In the genomic region with DNA sequence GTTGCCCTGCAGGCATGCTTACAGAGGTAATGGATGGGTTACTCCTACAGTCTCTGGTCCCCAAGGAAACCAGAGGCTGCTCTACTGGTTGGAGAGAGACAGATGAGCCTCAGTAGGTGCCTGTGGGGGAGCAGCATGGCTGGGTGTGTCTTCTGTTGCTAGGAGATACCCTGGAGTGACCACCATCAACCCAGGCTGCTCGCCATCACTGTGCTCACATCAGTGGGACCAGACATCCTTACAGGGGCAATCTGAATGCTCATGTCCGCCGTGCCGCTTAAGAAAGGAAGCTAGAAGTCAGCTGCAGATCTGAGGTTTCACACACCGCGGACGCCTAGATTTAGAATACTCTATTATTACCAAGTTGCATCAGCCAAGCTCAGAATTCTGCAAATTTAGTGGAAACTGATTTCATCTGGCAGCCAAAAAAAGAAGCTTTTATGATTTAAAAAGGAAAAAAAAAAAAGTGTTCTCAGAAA, we compare ENCODE assay signal across 10 mouse cellular contexts. TPM values are rescaled to one million over a fixed set of nuclear protein-coding genes. Genes with fewer than 3 reads are reported as not detected.
DNase-seq lines count a peak whose midpoint lies in the region; ATAC-seq and TF ChIP-seq lines count a peak whose summit lies in the region.
"Had no signal": no experiment of that assay in that cellular context is flagged by ENCODE, and none has a peak within 500 bp of the region (broad histone marks: within the 10 kb centered on the region; RNA-seq: fewer than 3 reads in every experiment).

No protein-coding gene starts in this region.

- intact Hi-C loops in heart, adult 2 months (cut with DNase I), result no loop called here

- H3K4me1 ChIP-seq in hindbrain, embryonic 15.5 days (replicated peaks), result peaks cover 12% of the 10 kb centered on the region
- H3K4me1 ChIP-seq in neural tube, embryonic 12.5 days, result peaks cover 19% of the 10 kb centered on the region
- H3K4me1 ChIP-seq in intestine, postnatal 0 days (replicated peaks; ENCODE audit: control insufficient read depth, insufficient read depth, low read length), result no peaks in the 10 kb centered on the region
- H3K4me1 ChIP-seq in heart, adult 2 months (ENCODE audit: control insufficient read depth, insufficient read depth, low read length), result no peaks in the 10 kb centered on the region

- peak; percentile 84 for ATAC-seq in hindbrain, embryonic 15.5 days (ENCODE audit: low FRiP score, low read depth)
- peak; percentile 85 for ATAC-seq in neural tube, embryonic 12.5 days (ENCODE audit: low FRiP score, low read depth)
- ATAC-seq in intestine, postnatal 0 days, result no peak
- ATAC-seq in megakaryocyte-erythroid progenitor cell, adult 5-6 weeks (replicated peaks; ENCODE audit: low FRiP score, low TSS enrichment, poor library complexity, severe bottlenecking), result no peak
- ATAC-seq: forebrain, embryonic 13.5 days had no signal

- no peak for TF ChIP-seq CTCF in intestine, postnatal 0 days (IDR thresholded peaks at IDR 0.05; ENCODE audit: low read depth)
- TF ChIP-seq CTCF in heart, adult 2 months (IDR thresholded peaks at IDR 0.05), result no peak

- WGBS in hindbrain, embryonic 15.5 days, result 47% methylated on average over 7 of the region's 7 CpGs
- 59% methylated on average over 7 of the region's 7 CpGs for WGBS in neural tube, embryonic 12.5 days
- 80% methylated on average over 7 of the region's 7 CpGs for WGBS in intestine, postnatal 0 days
- WGBS in heart, adult 2 months, result 70% methylated on average over 7 of the region's 7 CpGs

- H3K27ac ChIP-seq in hindbrain, embryonic 15.5 days (replicated peaks), result no peak overlapping the region
- no peak overlapping the region for H3K27ac ChIP-seq in neural tube, embryonic 12.5 days
- H3K27ac ChIP-seq in intestine, postnatal 0 days (ENCODE audit: low read depth, low read length), result no peak overlapping the region
- H3K27ac ChIP-seq in heart, adult 2 months, result no peak overlapping the region
- H3K27ac ChIP-seq: forebrain, embryonic 13.5 days had no signal

- peak; percentile 5 to 6 for DNase-seq in B cell, adult 2 months
- DNase-seq in brain, adult 2 months (ENCODE audit: low read depth, low spot score), result peak; percentile 77
- no peak for DNase-seq in heart, adult 2 months
- DNase-seq: cerebellum, adult 18-20 months had no signal

- no peak overlapping the region for H3K4me2 ChIP-seq in hindbrain, embryonic 15.5 days
- H3K4me2 ChIP-seq in neural tube, embryonic 12.5 days (replicated peaks), result no peak overlapping the region
- no peak overlapping the region for H3K4me2 ChIP-seq in intestine, postnatal 0 days (replicated peaks; ENCODE audit: low read depth)
- H3K4me2 ChIP-seq: forebrain, embryonic 13.5 days; liver, embryonic 11.5 days had no signal

- no peaks in the 10 kb centered on the region for H3K79me2 ChIP-seq in heart, adult 2 months (replicated peaks; ENCODE audit: control insufficient read depth, insufficient read depth, low read length)

- H3K9me3 ChIP-seq in hindbrain, embryonic 15.5 days, result no peaks in the 10 kb centered on the region
- no peaks in the 10 kb centered on the region for H3K9me3 ChIP-seq in neural tube, embryonic 12.5 days
- no peaks in the 10 kb centered on the region for H3K9me3 ChIP-seq in intestine, postnatal 0 days (ENCODE audit: control insufficient read depth)
- H3K9me3 ChIP-seq: forebrain, embryonic 13.5 days had no signal

- H3K36me3 ChIP-seq in hindbrain, embryonic 15.5 days, result no peaks in the 10 kb centered on the region
- H3K36me3 ChIP-seq in neural tube, embryonic 12.5 days, result no peaks in the 10 kb centered on the region
- H3K36me3 ChIP-seq in intestine, postnatal 0 days (ENCODE audit: control insufficient read depth, insufficient read depth), result no peaks in the 10 kb centered on the region
- no peaks in the 10 kb centered on the region for H3K36me3 ChIP-seq in heart, adult 2 months (ENCODE audit: control insufficient read depth, insufficient read depth, low read length)

- TF ChIP-seq EP300 in heart, adult 2 months (IDR thresholded peaks at IDR 0.05; ENCODE audit: insufficient read depth, low read depth, low read length), result no peak

- no peak overlapping the region for H3K9ac ChIP-seq in hindbrain, embryonic 15.5 days
- no peak overlapping the region for H3K9ac ChIP-seq in neural tube, embryonic 12.5 days
- no peak overlapping the region for H3K9ac ChIP-seq in intestine, postnatal 0 days (ENCODE audit: low read depth, low read length)
- no peak overlapping the region for H3K9ac ChIP-seq in heart, adult 2 months (ENCODE audit: low read depth, low read length)
- H3K9ac ChIP-seq: forebrain, embryonic 13.5 days had no signal

- H3K27me3 ChIP-seq in hindbrain, embryonic 15.5 days, result no peaks in the 10 kb centered on the region
- H3K27me3 ChIP-seq in neural tube, embryonic 12.5 days (replicated peaks), result no peaks in the 10 kb centered on the region
- H3K27me3 ChIP-seq in intestine, postnatal 0 days (replicated peaks; ENCODE audit: control insufficient read depth, insufficient read depth, low read length), result no peaks in the 10 kb centered on the region
- no peaks in the 10 kb centered on the region for H3K27me3 ChIP-seq in heart, adult 2 months (ENCODE audit: control insufficient read depth, insufficient read depth, low read length)

- no peak overlapping the region for H3K4me3 ChIP-seq in hindbrain, embryonic 15.5 days
- H3K4me3 ChIP-seq in neural tube, embryonic 12.5 days, result no peak overlapping the region
- H3K4me3 ChIP-seq in intestine, postnatal 0 days (ENCODE audit: low read depth, low read length), result no peak overlapping the region
- H3K4me3 ChIP-seq in heart, adult 2 months, result no peak overlapping the region
- H3K4me3 ChIP-seq: forebrain, embryonic 13.5 days had no signal

- TF ChIP-seq POLR2A in heart, adult 2 months (IDR thresholded peaks at IDR 0.05; ENCODE audit: insufficient read depth, low read depth, low read length), result no peak

RNA-seq across cellular contexts. Expression of a gene that starts 21.7 kb away (rescaled TPM):
- polyA plus RNA-seq in hindbrain, embryonic 15.5 days (2015; fragmentation: Nextera tagmentation; extraction: Ambion mirVana), result 11.1 and 13.2 TPM in 2 replicates
- 12.9 and 13.2 TPM in 2 replicates for polyA plus RNA-seq in neural tube, embryonic 12.5 days (2016; fragmentation: Nextera tagmentation; extraction: Ambion mirVana)
- 1.5 and 1.8 TPM in 2 replicates for polyA plus RNA-seq in intestine, postnatal 0 days (2015; fragmentation: Nextera tagmentation; extraction: Ambion mirVana)
- 4.3 and 8.1 TPM in 2 replicates for total RNA-seq in megakaryocyte-erythroid progenitor cell, adult 5-6 weeks (2014; fragmentation: Nextera tagmentation)
- 1.8 and 5.6 TPM in 2 replicates for total RNA-seq in megakaryocyte-erythroid progenitor cell, adult 5-6 weeks (2017)
- 1 to 10 TPM; 6.8 to 6.9 TPM for total RNA-seq in heart, adult 2 months (2021)
- polyA plus RNA-seq in heart, adult 2 months (2012; rRNA removed), result 3.3 and 4.7 TPM in 2 replicates

RNA-seq across cellular contexts. Expression of a gene that starts 54.2 kb away (rescaled TPM):
- polyA plus RNA-seq in hindbrain, embryonic 15.5 days (2015; fragmentation: Nextera tagmentation; extraction: Ambion mirVana), result 0.18 TPM in 1 of 2 replicates, not detected in the other
- 0.15 TPM in 1 of 2 replicates, not detected in the other for polyA plus RNA-seq in neural tube, embryonic 12.5 days (2016; fragmentation: Nextera tagmentation; extraction: Ambion mirVana)
- polyA plus RNA-seq in intestine, postnatal 0 days (2015; fragmentation: Nextera tagmentation; extraction: Ambion mirVana), result 0.09 and 0.16 TPM in 2 replicates
- not detected in 2 replicates for total RNA-seq in megakaryocyte-erythroid progenitor cell, adult 5-6 weeks (2014; fragmentation: Nextera tagmentation)
- not detected in 2 replicates for total RNA-seq in megakaryocyte-erythroid progenitor cell, adult 5-6 weeks (2017)
- total RNA-seq in heart, adult 2 months (2021), result not detected
- polyA plus RNA-seq in heart, adult 2 months (2012; rRNA removed), result 0.10 and 0.35 TPM in 2 replicates
- polyA plus RNA-seq: liver, embryonic 11.5 days had no signal

Comparison
In these comparisons a context has a peak if more than half of its experiments do, and no peak if none do; other contexts are left out.
1. DNase-seq: peak in B cell, adult 2 months (2 of 2) and brain, adult 2 months (single experiment); none in heart, adult 2 months (0 of 2).
2. ATAC-seq: peak in hindbrain, embryonic 15.5 days (single experiment) and neural tube, embryonic 12.5 days (single experiment); none in intestine, postnatal 0 days (single experiment) and megakaryocyte-erythroid progenitor cell, adult 5-6 weeks (single experiment).